Mouse (Mus musculus): ENCODE data around the gene Nfasc.

The Nfasc gene

GRCm38 (mm10) chr1:132581845-132582839 lies 159.5 kb downstream of the Nfasc start:
- no peak overlapping the region for H3K4me3 ChIP-seq (replicated peaks; ENCODE audit: low read length)
- H3K27me3 ChIP-seq (ENCODE audit: insufficient read depth, low read length) = peaks cover 18% of the 10 kb centered on the region
- no peaks in the 10 kb centered on the region for H3K9me3 ChIP-seq (ENCODE audit: low read length)
- H3K4me1 ChIP-seq (replicated peaks; ENCODE audit: low read depth, low read length) = peaks cover 64% of the 10 kb centered on the region
- H3K36me3 ChIP-seq (ENCODE audit: insufficient read depth, low read length) = no peaks in the 10 kb centered on the region
- TF ChIP-seq POU5F1 (IDR thresholded peaks at IDR 0.05; ENCODE audit: borderline replicate concordance, low read length) (no peak), CTCF (conservative IDR thresholded peaks at IDR 0.05; ENCODE audit: low read length) (no peak), NANOG (IDR thresholded peaks at IDR 0.05; ENCODE audit: borderline replicate concordance, low read length) (no peak)

- TF ChIP-seq POU5F1 (IDR thresholded peaks at IDR 0.05; ENCODE audit: borderline replicate concordance, low read length) = no peak
- TF ChIP-seq NANOG (IDR thresholded peaks at IDR 0.05; ENCODE audit: borderline replicate concordance, low read length) = no peak
- no peak for TF ChIP-seq CTCF (conservative IDR thresholded peaks at IDR 0.05; ENCODE audit: low read length)
- no peaks in the 10 kb centered on the region for H3K36me3 ChIP-seq (ENCODE audit: insufficient read depth, low read length)
- peaks cover 59% of the 10 kb centered on the region for H3K4me1 ChIP-seq (replicated peaks; ENCODE audit: low read depth, low read length)
- no peak overlapping the region for H3K4me3 ChIP-seq (replicated peaks; ENCODE audit: low read length)
- no peaks in the 10 kb centered on the region for H3K9me3 ChIP-seq (ENCODE audit: low read length)
- peaks cover 19% of the 10 kb centered on the region for H3K27me3 ChIP-seq (ENCODE audit: insufficient read depth, low read length)
These were observed 161.5 kb downstream of the Nfasc start for GRCm38 (mm10) chr1:132580063-132580462.

- no peak for TF ChIP-seq NANOG (IDR thresholded peaks at IDR 0.05; ENCODE audit: borderline replicate concordance, low read length)
- TF ChIP-seq CTCF (conservative IDR thresholded peaks at IDR 0.05; ENCODE audit: low read length) = no peak
- no peak for TF ChIP-seq POU5F1 (IDR thresholded peaks at IDR 0.05; ENCODE audit: borderline replicate concordance, low read length)
- peaks cover 30% of the 10 kb centered on the region for H3K4me1 ChIP-seq (replicated peaks; ENCODE audit: low read depth, low read length)
- peaks cover 35% of the 10 kb centered on the region for H3K27me3 ChIP-seq (ENCODE audit: insufficient read depth, low read length)
These were observed 164.8 kb downstream of the Nfasc start for GRCm38 (mm10) chr1:132576845-132577244.

GRCm38 (mm10) chr1:132572851-132573250 lies 168.7 kb downstream of the Nfasc start:
- no peak overlapping the region for H3K4me3 ChIP-seq (replicated peaks; ENCODE audit: low read length)
- TF ChIP-seq CTCF (conservative IDR thresholded peaks at IDR 0.05; ENCODE audit: low read length) = no peak
- TF ChIP-seq NANOG (IDR thresholded peaks at IDR 0.05; ENCODE audit: borderline replicate concordance, low read length) = no peak
- peaks cover 23% of the 10 kb centered on the region for H3K4me1 ChIP-seq (replicated peaks; ENCODE audit: low read depth, low read length)
- H3K9me3 ChIP-seq (ENCODE audit: low read length) = no peaks in the 10 kb centered on the region
- no peaks in the 10 kb centered on the region for H3K36me3 ChIP-seq (ENCODE audit: insufficient read depth, low read length)
- H3K27me3 ChIP-seq (ENCODE audit: insufficient read depth, low read length) = peaks cover 53% of the 10 kb centered on the region

More at GRCm38 (mm10) chr1:132576845-132577244, 164.8 kb downstream of the Nfasc start:
- Histone ChIP-seq H3K36me3 (ENCODE audit: insufficient read depth, low read length) (no peaks in the 10 kb centered on the region), H3K4me3 (replicated peaks; ENCODE audit: low read length) (no peak overlapping the region), H3K9me3 (ENCODE audit: low read length) (no peaks in the 10 kb centered on the region)

GRCm38 (mm10) chr1:132571613-132572012 lies 170.0 kb downstream of the Nfasc start:
- H3K9me3 ChIP-seq (ENCODE audit: low read length) = no peaks in the 10 kb centered on the region
- no peaks in the 10 kb centered on the region for H3K36me3 ChIP-seq (ENCODE audit: insufficient read depth, low read length)
- TF ChIP-seq CTCF (conservative IDR thresholded peaks at IDR 0.05; ENCODE audit: low read length) (no peak), POU5F1 (IDR thresholded peaks at IDR 0.05; ENCODE audit: borderline replicate concordance, low read length) (no peak), NANOG (IDR thresholded peaks at IDR 0.05; ENCODE audit: borderline replicate concordance, low read length) (no peak)
- H3K4me1 ChIP-seq (replicated peaks; ENCODE audit: low read depth, low read length) = peaks cover 23% of the 10 kb centered on the region
- peaks cover 53% of the 10 kb centered on the region for H3K27me3 ChIP-seq (ENCODE audit: insufficient read depth, low read length)
- no peak overlapping the region for H3K4me3 ChIP-seq (replicated peaks; ENCODE audit: low read length)

- H3K4me3 ChIP-seq (replicated peaks; ENCODE audit: low read length) = no peak overlapping the region
- no peaks in the 10 kb centered on the region for H3K36me3 ChIP-seq (ENCODE audit: insufficient read depth, low read length)
- TF ChIP-seq POU5F1 (IDR thresholded peaks at IDR 0.05; ENCODE audit: borderline replicate concordance, low read length) (no peak), NANOG (IDR thresholded peaks at IDR 0.05; ENCODE audit: borderline replicate concordance, low read length) (no peak), CTCF (conservative IDR thresholded peaks at IDR 0.05; ENCODE audit: low read length) (no peak)
- peaks cover 17% of the 10 kb centered on the region for H3K4me1 ChIP-seq (replicated peaks; ENCODE audit: low read depth, low read length)
- H3K9me3 ChIP-seq (ENCODE audit: low read length) = no peaks in the 10 kb centered on the region
- H3K27me3 ChIP-seq (ENCODE audit: insufficient read depth, low read length) = peaks cover 57% of the 10 kb centered on the region
These were observed 170.7 kb downstream of the Nfasc start for GRCm38 (mm10) chr1:132570906-132571305.

GRCm38 (mm10) chr1:132570068-132570780 lies 171.4 kb downstream of the Nfasc start:
- no peaks in the 10 kb centered on the region for H3K9me3 ChIP-seq (ENCODE audit: low read length)
- TF ChIP-seq NANOG (IDR thresholded peaks at IDR 0.05; ENCODE audit: borderline replicate concordance, low read length) = no peak
- H3K4me1 ChIP-seq (replicated peaks; ENCODE audit: low read depth, low read length) = peaks cover 15% of the 10 kb centered on the region
- H3K36me3 ChIP-seq (ENCODE audit: insufficient read depth, low read length) = no peaks in the 10 kb centered on the region
- H3K27me3 ChIP-seq (ENCODE audit: insufficient read depth, low read length) = peaks cover 63% of the 10 kb centered on the region
- H3K4me3 ChIP-seq (replicated peaks; ENCODE audit: low read length) = no peak overlapping the region

GRCm38 (mm10) chr1:132569516-132569915 lies 172.1 kb downstream of the Nfasc start:
- no peaks in the 10 kb centered on the region for H3K36me3 ChIP-seq (ENCODE audit: insufficient read depth, low read length)
- no peak overlapping the region for H3K4me3 ChIP-seq (replicated peaks; ENCODE audit: low read length)
- H3K9me3 ChIP-seq (ENCODE audit: low read length) = no peaks in the 10 kb centered on the region
- H3K27me3 ChIP-seq (ENCODE audit: insufficient read depth, low read length) = peaks cover 62% of the 10 kb centered on the region
- peaks cover 21% of the 10 kb centered on the region for H3K4me1 ChIP-seq (replicated peaks; ENCODE audit: low read depth, low read length)
- no peak for TF ChIP-seq CTCF (conservative IDR thresholded peaks at IDR 0.05; ENCODE audit: low read length)
- no peak for TF ChIP-seq POU5F1 (IDR thresholded peaks at IDR 0.05; ENCODE audit: borderline replicate concordance, low read length)
- no peak for TF ChIP-seq NANOG (IDR thresholded peaks at IDR 0.05; ENCODE audit: borderline replicate concordance, low read length)
